Mouse (Mus musculus): Measurements from ENCODE around the gene Prss36. TPM values are rescaled to one million over a fixed set of nuclear protein-coding genes. Genes with fewer than 3 reads are reported as not detected.

Prss36 gene
- polyA plus RNA-seq, 1 experiment from 2014 or later, result 13.7 TPM

GRCm38 (mm10) chr7:127930636-127931035 is 15.9 kb downstream of the Prss36 start:
- Histone ChIP-seq H3K9ac (no peak overlapping the region), H3K27me3 (peaks cover 38% of the 10 kb centered on the region), H3K4me2 (no peak overlapping the region), H3K9me3 (no peaks in the 10 kb centered on the region), H3K4me1 (replicated peaks) (peaks cover 15% of the 10 kb centered on the region), H3K4me3 (no peak overlapping the region), H3K36me3 (peaks cover 18% of the 10 kb centered on the region), H3K27ac (replicated peaks) (no peak overlapping the region)
- WGBS, result 77% methylated on average over 5 of the region's 5 CpGs
- no peak for ATAC-seq (ENCODE audit: low read depth)

DNA sequence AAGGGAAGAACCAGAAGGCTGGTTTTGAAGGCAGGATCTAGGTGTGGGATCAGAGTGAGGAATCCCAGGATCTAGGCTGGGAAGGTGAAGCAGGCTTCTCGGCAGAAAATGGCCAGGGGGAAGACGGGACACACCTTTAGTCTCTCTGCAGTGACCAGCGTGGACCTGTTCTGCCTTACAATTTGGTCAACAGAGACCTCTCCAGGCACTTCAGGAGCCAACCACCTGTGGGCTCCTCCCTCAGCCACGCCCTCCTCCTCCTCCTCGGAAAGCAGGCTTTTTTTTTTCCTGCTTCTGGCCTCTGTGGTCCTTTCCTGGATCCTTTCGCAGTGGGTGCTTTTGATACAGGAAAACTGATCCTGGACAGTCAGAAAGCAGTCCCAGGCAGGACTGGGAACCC is 16.6 kb downstream of the Prss36 start, which contains the start of gene Prss8:
TSS of gene Prss8 (minus strand) at position 182 of the 400 bp plus-strand sequence.
- Histone ChIP-seq H3K36me3 (peaks cover 25% of the 10 kb centered on the region), H3K9ac (peak within 1 kb of the TSS; percentile 43; the same call in 1 of the 2 replicates), H3K9me3 (no peaks in the 10 kb centered on the region), H3K4me1 (replicated peaks) (peaks cover 14% of the 10 kb centered on the region), H3K27ac (replicated peaks) (no peak within 1 kb of the TSS), H3K4me3 (no peak within 1 kb of the TSS; the same call in 1 of the 2 replicates), H3K4me2 (peak within 1 kb of the TSS; percentile 30), H3K27me3 (peaks cover 38% of the 10 kb centered on the region)
- ATAC-seq (ENCODE audit: low read depth), result no peak
- 9% methylated on average over 6 of the region's 6 CpGs for WGBS

GRCm38 (mm10) chr7:127928596-127928995 is 17.9 kb downstream of the Prss36 start:
- WGBS, result 60% methylated on average over 5 of the region's 5 CpGs
- H3K27ac ChIP-seq (replicated peaks), result no peak overlapping the region
- no peak for ATAC-seq (ENCODE audit: low read depth)

GRCm38 (mm10) chr7:127927726-127928125 is 18.8 kb downstream of the Prss36 start:
- no peak for ATAC-seq (ENCODE audit: low read depth)
- Histone ChIP-seq H3K27me3 (peaks cover 38% of the 10 kb centered on the region), H3K4me3 (no peak overlapping the region), H3K36me3 (peaks cover 47% of the 10 kb centered on the region), H3K9ac (no peak overlapping the region), H3K9me3 (no peaks in the 10 kb centered on the region), H3K27ac (replicated peaks) (no peak overlapping the region), H3K4me1 (replicated peaks) (peaks cover 6% of the 10 kb centered on the region; the same call in 1 of the 2 replicates), H3K4me2 (no peak overlapping the region)
- WGBS, result 84% methylated on average over 11 of the region's 11 CpGs

More at GRCm38 (mm10) chr7:127928596-127928995, 17.9 kb downstream of the Prss36 start:
- Histone ChIP-seq H3K4me3 (no peak overlapping the region), H3K4me2 (no peak overlapping the region), H3K9me3 (no peaks in the 10 kb centered on the region), H3K4me1 (replicated peaks) (peaks cover 6% of the 10 kb centered on the region; the same call in 1 of the 2 replicates), H3K27me3 (peaks cover 38% of the 10 kb centered on the region), H3K9ac (no peak overlapping the region), H3K36me3 (peaks cover 38% of the 10 kb centered on the region)

DNA sequence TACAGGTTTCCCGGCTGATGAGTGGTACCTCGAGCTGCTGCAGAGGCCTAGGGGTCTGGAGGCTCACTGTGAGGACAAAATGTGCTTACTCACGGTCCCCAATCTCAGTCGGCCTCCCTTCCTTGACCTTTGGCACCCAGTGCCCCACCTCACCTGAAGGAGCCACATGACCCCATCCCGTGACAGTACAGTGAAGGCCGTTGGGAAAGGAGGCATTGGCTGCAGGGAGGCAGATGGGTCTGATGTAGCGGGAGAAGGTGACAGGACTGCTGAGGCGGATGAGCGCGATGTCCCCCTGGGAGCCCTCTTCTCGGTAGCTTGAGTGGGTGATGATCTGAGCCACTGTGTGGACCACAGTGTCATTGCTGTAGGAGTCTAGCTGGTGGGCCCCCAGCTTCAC is 19.7 kb downstream of the Prss36 start:
- Histone ChIP-seq H3K4me3 (no peak overlapping the region), H3K9ac (no peak overlapping the region), H3K27me3 (peaks cover 38% of the 10 kb centered on the region), H3K4me2 (no peak overlapping the region), H3K9me3 (no peaks in the 10 kb centered on the region), H3K4me1 (replicated peaks) (peaks cover 6% of the 10 kb centered on the region; the same call in 1 of the 2 replicates), H3K27ac (replicated peaks) (no peak overlapping the region), H3K36me3 (peaks cover 56% of the 10 kb centered on the region)
- ATAC-seq (ENCODE audit: low read depth), result no peak
- WGBS, result 89% methylated on average over 11 of the region's 11 CpGs

DNA sequence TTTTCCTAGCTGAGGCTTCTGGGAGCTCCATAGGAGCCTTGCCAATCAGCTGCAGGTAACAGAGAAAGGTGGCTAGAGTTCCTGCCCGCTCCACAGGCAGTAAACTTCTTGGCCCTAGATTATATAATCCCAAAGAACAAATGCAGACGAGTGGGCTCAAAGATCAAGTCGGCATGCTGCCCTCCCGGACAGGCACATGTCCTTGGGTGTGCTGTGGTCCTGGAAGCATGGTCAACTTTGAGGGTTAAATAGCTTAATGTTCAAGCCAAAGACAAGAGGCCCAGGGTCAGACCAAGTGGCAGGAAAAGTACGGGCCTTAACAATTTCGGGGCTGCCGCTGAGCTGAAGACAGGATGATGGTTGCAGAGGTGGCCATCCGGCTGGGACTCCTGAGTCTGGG is 20.5 kb downstream of the Prss36 start:
- no peak for ATAC-seq (ENCODE audit: low read depth)
- H3K9me3 ChIP-seq, result no peaks in the 10 kb centered on the region
- 92% methylated on average over 8 of the region's 8 CpGs for WGBS
- H3K4me3 ChIP-seq, result no peak overlapping the region
- no peak overlapping the region for H3K9ac ChIP-seq
- peaks cover 62% of the 10 kb centered on the region for H3K36me3 ChIP-seq
- peaks cover 32% of the 10 kb centered on the region for H3K27me3 ChIP-seq
- no peak overlapping the region for H3K27ac ChIP-seq (replicated peaks)
- no peak overlapping the region for H3K4me2 ChIP-seq
- H3K4me1 ChIP-seq (replicated peaks), result peaks cover 6% of the 10 kb centered on the region; the same call in 1 of the 2 replicates

DNA sequence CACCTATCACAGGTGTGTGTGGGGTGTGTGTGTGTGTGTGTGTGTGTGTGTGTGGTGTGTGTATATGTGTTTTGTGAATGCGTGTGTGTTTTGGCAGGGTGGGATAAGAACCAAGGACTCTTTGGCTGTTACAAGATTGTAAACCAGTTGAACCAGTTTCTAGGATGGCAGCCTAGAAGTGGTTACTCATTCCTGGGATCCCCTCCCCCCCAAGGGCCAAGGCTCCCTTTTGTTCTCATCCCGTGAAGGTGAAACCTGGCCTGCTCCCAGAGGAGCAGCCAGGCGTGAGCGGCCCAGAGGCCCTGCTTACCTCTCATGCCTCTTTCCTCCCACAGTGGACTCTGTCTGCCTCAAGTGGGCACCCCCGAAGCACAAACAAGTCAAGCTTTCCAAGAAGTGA is 21.3 kb downstream of the Prss36 start:
- ATAC-seq (ENCODE audit: low read depth), result no peak
- Histone ChIP-seq H3K9ac (no peak overlapping the region), H3K9me3 (no peaks in the 10 kb centered on the region), H3K4me2 (no peak overlapping the region), H3K4me1 (replicated peaks) (peaks cover 6% of the 10 kb centered on the region; the same call in 1 of the 2 replicates), H3K27me3 (peaks cover 27% of the 10 kb centered on the region), H3K36me3 (peaks cover 70% of the 10 kb centered on the region), H3K4me3 (no peak overlapping the region), H3K27ac (replicated peaks) (no peak overlapping the region)
- WGBS, result 82% methylated on average over 5 of the region's 5 CpGs

DNA sequence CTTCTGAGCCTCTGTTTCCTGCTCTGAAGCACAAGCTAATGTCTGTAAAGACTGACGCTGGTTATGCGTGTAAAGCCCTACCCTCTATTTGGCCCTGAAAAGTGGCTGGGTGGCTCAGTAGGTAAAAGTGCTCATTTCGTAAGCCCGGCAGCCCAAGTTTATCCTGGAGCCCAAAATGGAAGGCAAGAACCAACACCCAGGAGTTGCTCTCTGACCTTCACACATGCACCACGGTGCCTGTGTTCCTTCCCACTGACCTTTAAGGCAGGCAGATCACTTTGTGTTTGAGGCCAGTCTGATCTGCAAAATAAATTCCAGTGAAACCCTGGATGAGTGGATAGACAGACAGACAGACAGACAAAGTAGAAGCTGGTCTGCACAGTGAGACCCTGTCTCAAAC is 22.8 kb downstream of the Prss36 start:
- WGBS, result 93% methylated on average over 5 of the region's 5 CpGs
- no peak overlapping the region for H3K4me2 ChIP-seq
- peaks cover 79% of the 10 kb centered on the region for H3K36me3 ChIP-seq
- H3K9ac ChIP-seq, result no peak overlapping the region
- no peak overlapping the region for H3K4me3 ChIP-seq
- H3K9me3 ChIP-seq, result no peaks in the 10 kb centered on the region
- no peaks in the 10 kb centered on the region for H3K4me1 ChIP-seq (replicated peaks)
- H3K27ac ChIP-seq (replicated peaks), result no peak overlapping the region
- peaks cover 12% of the 10 kb centered on the region for H3K27me3 ChIP-seq
- no peak for ATAC-seq (ENCODE audit: low read depth)

- H3K27me3 ChIP-seq, result peaks cover 1% of the 10 kb centered on the region; the same call in 1 of the 2 replicates
- H3K9ac ChIP-seq, result no peak overlapping the region
- no peak for ATAC-seq (ENCODE audit: low read depth)
- WGBS, result 83% methylated on average over 6 of the region's 6 CpGs
- no peaks in the 10 kb centered on the region for H3K4me1 ChIP-seq (replicated peaks)
- peaks cover 89% of the 10 kb centered on the region for H3K36me3 ChIP-seq
- H3K9me3 ChIP-seq, result no peaks in the 10 kb centered on the region
- H3K27ac ChIP-seq (replicated peaks), result no peak overlapping the region
- no peak overlapping the region for H3K4me3 ChIP-seq
- no peak overlapping the region for H3K4me2 ChIP-seq
Measured at GRCm38 (mm10) chr7:127922451-127923275, 23.9 kb downstream of the Prss36 start.

DNA sequence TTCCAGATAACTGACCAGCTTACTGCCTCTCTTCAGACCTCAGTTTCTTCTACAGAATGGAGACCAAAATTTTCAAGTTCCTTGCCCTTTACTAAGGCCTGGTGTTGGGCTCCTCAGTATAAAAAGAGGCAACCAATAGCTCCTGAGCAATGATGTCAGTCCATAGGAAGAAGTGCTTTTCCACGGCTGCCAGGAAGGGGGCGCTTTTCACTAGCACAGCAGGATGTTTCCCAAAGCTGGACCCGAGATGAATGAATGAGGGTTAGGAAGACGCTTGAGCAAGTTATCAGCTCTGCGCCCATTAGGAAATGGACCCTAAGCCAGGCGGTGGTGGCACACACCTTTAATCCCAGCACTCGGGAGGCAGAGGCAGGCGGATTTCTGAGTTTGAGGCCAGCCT is 25.0 kb downstream of the Prss36 start:
- H3K27me3 ChIP-seq, result no peaks in the 10 kb centered on the region
- peaks cover 90% of the 10 kb centered on the region for H3K36me3 ChIP-seq
- H3K4me2 ChIP-seq, result no peak overlapping the region
- no peaks in the 10 kb centered on the region for H3K4me1 ChIP-seq (replicated peaks)
- H3K9me3 ChIP-seq, result no peaks in the 10 kb centered on the region
- H3K27ac ChIP-seq (replicated peaks), result no peak overlapping the region
- H3K4me3 ChIP-seq, result no peak overlapping the region
- ATAC-seq (ENCODE audit: low read depth), result no peak
- H3K9ac ChIP-seq, result no peak overlapping the region
- 74% methylated on average over 8 of the region's 8 CpGs for WGBS

DNA sequence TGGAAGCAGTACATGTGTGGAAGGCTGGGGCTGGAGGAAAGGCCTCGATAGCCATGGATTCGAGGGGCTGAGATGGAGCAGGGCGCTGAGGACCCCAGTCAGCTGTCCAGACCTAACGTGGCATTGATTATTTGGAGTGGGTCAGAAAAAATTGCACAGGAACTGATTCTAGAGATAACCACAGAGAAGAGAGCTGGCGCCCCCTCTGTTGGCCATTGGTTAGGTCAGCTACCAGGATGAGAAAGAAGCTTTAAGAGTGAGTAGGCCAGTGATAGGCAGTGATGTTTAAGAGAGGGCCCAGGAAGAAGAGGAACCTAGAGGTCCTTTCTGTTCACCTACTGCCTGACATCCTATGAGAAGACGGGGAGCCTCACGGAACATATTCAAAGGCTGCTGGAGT is 27.2 kb downstream of the Prss36 start:
- Histone ChIP-seq H3K27ac (replicated peaks) (no peak overlapping the region), H3K9me3 (no peaks in the 10 kb centered on the region), H3K36me3 (peaks cover 84% of the 10 kb centered on the region), H3K4me1 (replicated peaks) (no peaks in the 10 kb centered on the region), H3K9ac (no peak overlapping the region), H3K27me3 (no peaks in the 10 kb centered on the region), H3K4me2 (no peak overlapping the region), H3K4me3 (no peak overlapping the region)
- 83% methylated on average over 7 of the region's 7 CpGs for WGBS
- ATAC-seq (ENCODE audit: low read depth), result no peak

DNA sequence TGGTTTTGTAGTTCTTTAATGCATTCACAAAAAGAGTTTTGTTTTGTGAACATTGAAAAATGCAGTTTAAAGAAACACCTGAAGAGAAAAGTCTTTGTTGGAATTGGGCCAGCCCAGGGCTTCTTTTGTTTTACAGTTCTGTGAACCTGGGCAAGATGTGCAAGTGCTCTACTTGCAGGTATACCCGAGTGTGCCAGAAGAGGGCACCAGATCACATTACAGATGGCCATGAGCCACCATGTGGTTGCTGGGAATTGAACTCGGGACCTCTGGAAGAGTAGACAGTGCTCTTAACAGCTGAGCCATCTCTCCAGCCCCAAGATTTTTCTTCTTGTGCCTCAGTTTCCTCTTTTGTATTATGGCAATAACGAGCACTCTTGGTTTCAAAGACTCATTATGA is 28.3 kb downstream of the Prss36 start:
- Histone ChIP-seq H3K27me3 (no peaks in the 10 kb centered on the region), H3K4me1 (replicated peaks) (peaks cover 3% of the 10 kb centered on the region), H3K9ac (no peak overlapping the region), H3K4me2 (no peak overlapping the region), H3K9me3 (no peaks in the 10 kb centered on the region), H3K4me3 (no peak overlapping the region), H3K36me3 (peaks cover 74% of the 10 kb centered on the region), H3K27ac (replicated peaks) (no peak overlapping the region)
- no peak for ATAC-seq (ENCODE audit: low read depth)
- 58% methylated on average over 3 of the region's 3 CpGs for WGBS
